Mouse (Mus musculus) MEL (cell line): ENCODE data around the gene Myh3.

ENCODE experiments used
- CHD2 ChIP-seq: IDR thresholded peaks from 2 replicates; pipeline ENCODE4 v1.6.1; 2011; ENCODE audit warnings: low read length, improper control_type of control experiment
- CTCF ChIP-seq, 3 experiments: IDR thresholded peaks in 2 of 3; conservative IDR thresholded peaks in 1 of 3; 2 replicates each; pipeline ENCODE4 v1.5.1; 2011 to 2012; ENCODE audit warnings: low read length in 3 of 3, low read depth in 2 of 3, mild to moderate bottlenecking in 2 of 3, improper control_type of control experiment in 1 of 3, inconsistent platforms in 1 of 3, mixed read lengths in 1 of 3, moderate library complexity in 1 of 3; ENCODE audit not compliant: control insufficient read depth in 1 of 3, insufficient read depth in 1 of 3, poor library complexity in 1 of 3, severe bottlenecking in 1 of 3
- EP300 ChIP-seq, 2 experiments: IDR thresholded peaks; 2 replicates each; pipeline ENCODE4 v1.6.1; 2011; ENCODE audit warnings: improper control_type of control experiment in 2 of 2, low read length in 2 of 2, low read depth in 1 of 2, mild to moderate bottlenecking in 1 of 2
- GABPA ChIP-seq: IDR thresholded peaks from 2 replicates; pipeline ENCODE4 v1.6.1; 2012; ENCODE audit warnings: low read depth, mild to moderate bottlenecking, inconsistent platforms, low read length, improper control_type of control experiment, moderate library complexity
- MAFK ChIP-seq: IDR thresholded peaks from 2 replicates; pipeline ENCODE4 v1.6.1; 2011; ENCODE audit warnings: low read depth, mild to moderate bottlenecking, low read length, improper control_type of control experiment, borderline replicate concordance
- MAX ChIP-seq: IDR thresholded peaks from 2 replicates; pipeline ENCODE4 v1.6.1; 2011; ENCODE audit warnings: low read length, improper control_type of control experiment
- MAZ ChIP-seq: IDR thresholded peaks from 2 replicates; pipeline ENCODE4 v1.6.1; 2012; ENCODE audit warnings: low read depth, mild to moderate bottlenecking, inconsistent platforms, low read length, improper control_type of control experiment
- POLR2A ChIP-seq, 2 experiments: IDR thresholded peaks; 2 replicates each; pipeline ENCODE4 v1.6.1; 2011 to 2012; ENCODE audit warnings: low read length in 2 of 2, mild to moderate bottlenecking in 2 of 2, control low read depth in 1 of 2, improper control_type of control experiment in 1 of 2, low read depth in 1 of 2, moderate library complexity in 1 of 2; ENCODE audit not compliant: control insufficient read depth in 1 of 2, insufficient read depth in 1 of 2, poor library complexity in 1 of 2
- RCOR1 ChIP-seq: IDR thresholded peaks from 2 replicates; pipeline ENCODE4 v1.6.1; 2012; ENCODE audit warnings: low read depth, mild to moderate bottlenecking, inconsistent platforms, low read length, improper control_type of control experiment
- TAL1 ChIP-seq: IDR thresholded peaks from 2 replicates; pipeline ENCODE4 v1.6.1; 2012; ENCODE audit warnings: mild to moderate bottlenecking, inconsistent platforms, low read length, moderate library complexity, mixed read lengths

DNA sequence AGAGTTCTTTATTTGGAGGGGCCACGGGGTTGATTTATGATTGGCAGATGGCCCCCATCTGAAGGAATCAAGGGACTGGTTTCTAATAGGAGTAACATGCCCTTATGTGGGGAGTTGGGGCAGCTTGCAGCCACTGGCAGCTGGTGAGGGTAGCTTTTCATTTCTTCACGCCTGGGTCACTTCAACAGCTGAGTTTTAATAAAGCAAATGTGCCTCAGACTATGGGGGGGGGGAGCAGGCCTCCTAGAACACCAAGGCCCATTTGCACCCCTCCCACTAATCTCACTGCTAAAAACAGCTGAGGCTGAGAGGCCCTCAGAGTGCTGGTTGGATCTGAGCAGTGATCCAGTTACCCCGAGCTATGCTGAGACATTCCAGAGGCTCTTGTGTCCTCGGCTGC, 27.6 kb downstream of the Myh3 start:
- TF ChIP-seq CTCF (IDR thresholded peaks at IDR 0.05 in 2 of 3, conservative IDR thresholded peaks at IDR 0.05 in 1 of 3; ENCODE audit: control insufficient read depth in 1 of 3, insufficient read depth in 1 of 3, low read depth in 2 of 3, low read length in 3 of 3, poor library complexity in 1 of 3, severe bottlenecking in 1 of 3) (no peak), TAL1 (no peak), POLR2A (IDR thresholded peaks at IDR 0.05; ENCODE audit: control insufficient read depth in 1 of 2, insufficient read depth in 1 of 2, low read depth in 1 of 2, low read length in 2 of 2, poor library complexity in 1 of 2) (no peak), MAZ (no peak), EP300 (IDR thresholded peaks at IDR 0.05; ENCODE audit: low read depth in 1 of 2, low read length in 2 of 2) (no peak), MAX (no peak), RCOR1 (no peak), GABPA (no peak), MAFK (no peak), CHD2 (no peak)
